Mouse (Mus musculus): ENCODE data around the gene Kcnmb4.

DNA sequence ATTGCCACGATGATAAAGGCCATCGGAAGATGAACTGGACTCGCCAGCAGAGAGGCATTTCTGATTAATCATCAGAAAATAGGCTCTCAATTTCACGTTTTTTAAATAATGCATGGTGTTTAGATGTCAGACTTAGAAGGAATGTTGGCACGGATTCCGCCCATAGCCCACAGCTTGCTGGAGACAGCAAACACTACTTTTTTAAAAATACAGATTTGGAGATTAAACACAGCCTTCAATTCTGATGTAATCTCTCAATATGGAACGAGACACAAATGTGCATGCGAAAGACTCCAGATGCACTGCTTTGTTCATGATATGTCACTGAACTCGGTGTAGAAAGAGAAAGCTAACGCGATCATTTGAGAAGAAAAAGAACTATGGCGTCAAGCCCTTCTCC lies 38.2 kb downstream of the Kcnmb4 start:
- TF ChIP-seq POLR2A (IDR thresholded peaks at IDR 0.05; ENCODE audit: low read depth, low read length) (no peak), CTCF (IDR thresholded peaks at IDR 0.05; ENCODE audit: borderline replicate concordance, insufficient read depth, low read length) (no peak)
